Mouse (Mus musculus) liver, embryonic 13.5 days (tissue): ENCODE data around the gene 2310022A10Rik. TPM values are rescaled to one million over a fixed set of nuclear protein-coding genes. Genes with fewer than 3 reads are reported as not detected.

Experiments
- ATAC-seq: fragments of 200-750 bp; cut with Nextera tagmentation; 2 replicates; pipeline ENCODE4 v1.8.0; 2017; ENCODE audit warnings: low read depth, mild to moderate bottlenecking, moderate number of reproducible peaks, moderate library complexity
- DNase-seq: peaks from one replicate; pipeline ENCODE4 v3.0.0; 2022
- H3K27ac ChIP-seq: fragments of 300-500 bp; sonication (generic); 2 replicates; pipeline ENCODE4 v1.5.1; 2015; ENCODE audit warnings: moderate library complexity, mild to moderate bottlenecking, inconsistent platforms
- H3K27me3 ChIP-seq: fragments of 300-500 bp; sonication (generic); 2 replicates; pipeline ENCODE4 v1.6.1; 2015; ENCODE audit warnings: mild to moderate bottlenecking, inconsistent platforms
- H3K36me3 ChIP-seq: fragments of 300-500 bp; sonication (generic); 2 replicates; pipeline ENCODE4 v1.6.1; 2015; ENCODE audit warnings: mild to moderate bottlenecking, inconsistent platforms
- H3K4me1 ChIP-seq: fragments of 300-500 bp; sonication (generic); replicated peaks from 2 replicates; pipeline ENCODE4 v1.6.1; 2015; ENCODE audit warnings: inconsistent platforms
- H3K4me2 ChIP-seq: fragments of 300-500 bp; sonication (generic); 2 replicates; pipeline ENCODE4 v1.6.1; 2015; ENCODE audit warnings: inconsistent platforms, mild to moderate bottlenecking, moderate library complexity
- H3K4me3 ChIP-seq: fragments of 300-500 bp; sonication (generic); replicated peaks from 2 replicates; pipeline ENCODE4 v1.5.1; 2015; ENCODE audit warnings: mild to moderate bottlenecking, inconsistent platforms
- H3K9ac ChIP-seq: fragments of 300-500 bp; sonication (generic); 2 replicates; pipeline ENCODE4 v1.6.1; 2015; ENCODE audit warnings: mild to moderate bottlenecking, inconsistent platforms
- H3K9me3 ChIP-seq: fragments of 300-500 bp; sonication (generic); replicated peaks from 2 replicates; pipeline ENCODE4 v1.6.1; 2016; ENCODE audit warnings: inconsistent platforms
- WGBS: fragments of 180-500 bp; shearing (Covaris S2); methylation state at CpG from one replicate; pipeline ENCODE4 v1.1.7; 2015; ENCODE audit not compliant: insufficient replicate concordance; 5-methylcytosine and 5-hydroxymethylcytosine counted together
- polyA plus RNA-seq: library from polyadenylated mRNA; unstranded; fragments of >200 nt; fragmentation: Nextera tagmentation; extraction: Ambion mirVana; gene quantifications from 2 replicates; pipeline ENCODE4 v1.2.1, GENCODE M21; 2015

Gene 2310022A10Rik
- polyA plus RNA-seq, 1 experiment from 2014 or later: 19.7 TPM

DNA sequence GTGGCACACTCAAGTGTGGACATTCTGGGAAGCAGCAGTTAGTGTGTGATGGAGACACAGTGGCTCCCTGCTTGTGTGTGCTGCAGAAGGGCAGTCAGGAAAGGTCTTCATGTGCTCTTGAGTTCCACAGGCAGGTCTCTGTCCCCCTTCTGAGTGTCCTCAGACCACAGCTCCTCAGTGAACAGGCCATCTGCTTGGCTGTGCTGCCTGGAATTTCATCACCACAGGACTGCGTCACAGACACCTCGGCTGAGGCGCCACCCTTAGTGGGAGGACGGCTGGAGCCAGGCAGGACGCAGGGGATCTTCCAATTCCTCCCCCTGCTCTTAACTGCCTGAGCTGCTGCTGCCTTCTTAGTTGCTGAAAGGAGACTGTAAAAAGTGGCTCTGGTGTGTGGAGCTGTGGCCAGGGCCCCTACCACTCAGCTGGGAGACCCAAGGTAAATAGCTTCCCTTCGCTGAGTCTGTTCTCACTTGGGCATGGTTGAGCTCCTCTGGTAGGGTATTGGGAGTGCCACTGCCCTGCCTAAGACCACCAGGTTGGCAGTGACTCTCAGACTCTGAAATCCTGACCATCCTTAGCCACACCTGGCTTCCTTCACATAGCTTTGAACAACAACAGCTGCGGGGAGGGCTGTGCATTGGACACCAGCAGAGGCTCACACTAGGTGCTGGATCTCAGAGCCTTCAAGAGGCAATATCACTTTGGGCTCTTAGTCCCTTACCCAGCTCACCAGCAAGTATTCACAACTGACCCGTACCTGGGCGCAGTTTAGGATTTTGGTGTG, 52.7 kb downstream of the 2310022A10Rik start:
- no peak overlapping the region; the same call in 1 of the 2 replicates for H3K9ac ChIP-seq
- H3K9me3 ChIP-seq: no peaks in the 10 kb centered on the region
- peak overlapping the region; percentile 14; the same call in 1 of the 2 replicates for H3K27ac ChIP-seq
- no peaks in the 10 kb centered on the region for H3K27me3 ChIP-seq
- no peak overlapping the region for H3K4me2 ChIP-seq
- ATAC-seq (no peak), DNase-seq (no peak)
- no peak overlapping the region for H3K4me3 ChIP-seq
- WGBS: 82% methylated on average over 9 of the region's 9 CpGs
- H3K36me3 ChIP-seq: peaks cover 36% of the 10 kb centered on the region
- H3K4me1 ChIP-seq: peaks cover 89% of the 10 kb centered on the region

DNA sequence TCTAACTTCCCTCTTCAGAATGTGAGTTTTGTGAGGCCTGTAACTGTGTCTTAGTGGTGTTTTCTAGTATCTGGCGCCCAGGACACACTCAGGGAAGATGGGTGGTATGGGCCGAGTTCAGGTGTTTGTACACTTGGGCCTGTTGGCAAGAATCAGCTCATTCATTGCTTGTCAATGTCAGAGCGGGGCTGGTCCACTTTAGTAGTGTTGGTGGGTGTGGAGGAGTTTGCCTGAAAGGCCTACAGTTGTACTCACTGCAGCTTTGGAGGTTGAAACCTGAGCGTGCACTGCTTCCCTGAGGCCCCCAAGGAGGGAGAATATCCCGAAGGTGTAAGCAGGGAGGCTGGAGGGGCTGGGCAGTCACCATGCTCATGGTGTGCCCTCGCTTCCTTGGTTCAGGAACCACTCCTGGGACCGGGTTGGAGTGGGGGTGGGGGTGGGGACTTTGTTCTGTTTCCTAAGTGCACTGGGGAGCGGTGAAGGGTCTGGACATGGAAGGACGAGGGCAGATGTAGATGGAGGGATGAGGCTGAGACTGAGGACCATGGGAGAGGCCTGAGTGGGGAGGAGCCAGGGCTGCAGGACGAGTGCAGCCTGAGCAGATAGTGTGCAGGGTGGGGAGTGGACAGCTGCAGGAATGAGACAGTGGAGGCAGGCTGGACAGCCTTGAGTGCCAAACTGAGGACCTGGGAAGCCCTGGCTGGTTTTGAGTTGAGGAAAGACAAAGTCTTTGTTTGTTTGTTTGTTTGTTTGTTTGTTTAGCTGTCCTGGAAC, 53.6 kb downstream of the 2310022A10Rik start:
- no peak overlapping the region for H3K4me3 ChIP-seq
- H3K36me3 ChIP-seq: peaks cover 41% of the 10 kb centered on the region
- no peak for ATAC-seq
- no peak overlapping the region for H3K27ac ChIP-seq
- H3K9me3 ChIP-seq: no peaks in the 10 kb centered on the region
- peaks cover 79% of the 10 kb centered on the region for H3K4me1 ChIP-seq
- DNase-seq: no peak
- no peak overlapping the region for H3K4me2 ChIP-seq
- no peaks in the 10 kb centered on the region for H3K27me3 ChIP-seq
- WGBS: 59% methylated on average over 10 of the region's 10 CpGs
- H3K9ac ChIP-seq: no peak overlapping the region; the same call in 1 of the 2 replicates

- 79% methylated on average over 5 of the region's 5 CpGs for WGBS
- no peak overlapping the region for H3K4me3 ChIP-seq
These were observed 54.5 kb downstream of the 2310022A10Rik start for GRCm38 (mm10) chr7:27607580-27607979.

DNA sequence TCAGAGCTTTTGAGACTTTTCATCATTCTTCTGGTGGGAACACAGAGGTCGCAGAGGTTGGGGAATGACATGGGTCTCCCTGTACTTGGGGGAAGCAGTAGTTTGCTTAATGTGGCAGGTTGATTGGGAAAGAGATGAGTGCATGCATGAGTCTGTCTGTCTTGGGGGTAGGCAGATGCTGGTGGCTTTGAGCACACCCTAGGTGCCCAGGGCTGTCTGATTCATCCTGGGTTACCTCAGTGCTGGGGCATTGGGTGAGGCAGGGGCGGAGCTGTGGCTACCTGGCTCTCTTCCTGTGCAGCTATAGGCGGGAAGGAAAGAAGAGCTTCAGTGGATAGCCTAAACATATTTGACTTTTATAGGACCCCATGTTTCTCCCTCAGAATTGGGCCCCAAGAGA, 55.1 kb downstream of the 2310022A10Rik start:
- Histone ChIP-seq H3K36me3 (peaks cover 40% of the 10 kb centered on the region), H3K27me3 (no peaks in the 10 kb centered on the region), H3K4me3 (no peak overlapping the region), H3K27ac (no peak overlapping the region), H3K9me3 (no peaks in the 10 kb centered on the region), H3K9ac (0 out of 2 replicates have a peak overlapping the region, but pooled peaks have one; percentile 3), H3K4me1 (peaks cover 68% of the 10 kb centered on the region), H3K4me2 (no peak overlapping the region)
- no peak for ATAC-seq
- 81% methylated on average over 3 of the region's 3 CpGs for WGBS
- DNase-seq: no peak

More at GRCm38 (mm10) chr7:27607580-27607979, 54.5 kb downstream of the 2310022A10Rik start:
- peaks cover 41% of the 10 kb centered on the region for H3K36me3 ChIP-seq
- H3K27ac ChIP-seq: no peak overlapping the region
- ATAC-seq (no peak), DNase-seq (no peak)
- no peaks in the 10 kb centered on the region for H3K9me3 ChIP-seq
- H3K9ac ChIP-seq: 0 out of 2 replicates have a peak overlapping the region, but pooled peaks have one; percentile 3
- peaks cover 70% of the 10 kb centered on the region for H3K4me1 ChIP-seq
- H3K27me3 ChIP-seq: no peaks in the 10 kb centered on the region
- no peak overlapping the region for H3K4me2 ChIP-seq

GRCm38 (mm10) chr7:27609285-27609684, 56.3 kb downstream of the 2310022A10Rik start:
- H3K4me3 ChIP-seq: no peak overlapping the region
- H3K9me3 ChIP-seq: no peaks in the 10 kb centered on the region
- H3K27me3 ChIP-seq: no peaks in the 10 kb centered on the region
- DNase-seq (no peak), ATAC-seq (peak; percentile 32; the same call in 1 of the 2 replicates)
- WGBS: 52% methylated on average over 4 of the region's 4 CpGs
- peaks cover 40% of the 10 kb centered on the region for H3K36me3 ChIP-seq
- no peak overlapping the region for H3K4me2 ChIP-seq
- peaks cover 58% of the 10 kb centered on the region for H3K4me1 ChIP-seq
- no peak overlapping the region for H3K27ac ChIP-seq
- no peak overlapping the region for H3K9ac ChIP-seq

DNA sequence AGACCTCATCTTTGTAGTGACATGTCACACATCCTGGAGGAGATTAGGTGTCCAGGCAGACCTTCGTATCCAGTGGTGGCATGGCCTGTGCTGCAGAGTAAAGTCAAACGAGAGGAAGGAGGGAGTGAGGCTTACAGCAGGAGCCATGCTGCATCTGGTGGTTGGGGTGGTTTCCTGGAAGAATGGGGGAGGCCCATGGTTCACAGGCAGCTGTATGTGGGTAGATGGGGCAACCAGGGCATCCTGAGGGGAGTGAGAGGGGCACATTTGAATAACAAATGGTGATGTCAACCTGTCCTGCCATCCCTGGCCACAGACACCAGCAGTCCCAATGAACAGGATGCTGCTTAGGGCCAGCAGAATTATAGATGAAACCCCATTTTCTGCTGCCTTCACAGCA, 56.7 kb downstream of the 2310022A10Rik start:
- H3K27ac ChIP-seq: no peak overlapping the region
- no peak for ATAC-seq

DNA sequence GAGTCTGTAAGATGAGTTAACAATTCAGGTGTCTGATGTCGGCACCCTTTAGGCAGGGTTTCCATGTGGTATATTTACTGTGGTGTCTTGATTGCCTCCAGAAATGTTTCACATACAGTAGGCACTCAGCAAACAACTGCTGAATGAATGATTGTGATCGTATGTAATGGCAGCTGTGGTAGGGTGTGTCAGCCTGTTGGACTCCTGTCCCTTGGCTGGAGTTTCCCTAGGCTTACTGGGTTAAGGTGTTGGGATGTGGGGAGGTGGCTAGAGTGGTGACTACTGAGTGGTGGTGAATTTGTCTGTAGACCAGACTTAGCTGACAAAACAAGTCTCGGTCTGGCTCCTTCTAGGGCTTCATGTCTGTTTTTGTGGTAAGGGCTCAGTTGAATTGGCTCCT, 57.3 kb downstream of the 2310022A10Rik start:
- no peaks in the 10 kb centered on the region for H3K9me3 ChIP-seq
- no peak overlapping the region for H3K4me3 ChIP-seq
- no peak overlapping the region for H3K4me2 ChIP-seq
- H3K27ac ChIP-seq: no peak overlapping the region
- H3K4me1 ChIP-seq: peaks cover 47% of the 10 kb centered on the region
- H3K9ac ChIP-seq: no peak overlapping the region
- 89% methylated on average over 3 of the region's 3 CpGs for WGBS
- DNase-seq: no peak
- no peaks in the 10 kb centered on the region for H3K27me3 ChIP-seq
- no peak for ATAC-seq
- peaks cover 45% of the 10 kb centered on the region for H3K36me3 ChIP-seq

More for the DNA sequence above, 56.7 kb downstream of the 2310022A10Rik start:
- no peak overlapping the region for H3K4me3 ChIP-seq
- H3K4me2 ChIP-seq: no peak overlapping the region
- H3K36me3 ChIP-seq: peaks cover 44% of the 10 kb centered on the region
- H3K4me1 ChIP-seq: peaks cover 54% of the 10 kb centered on the region
- H3K9ac ChIP-seq: no peak overlapping the region
- no peak for DNase-seq
- H3K9me3 ChIP-seq: no peaks in the 10 kb centered on the region
- WGBS: 60% methylated on average over 2 of the region's 2 CpGs
- no peaks in the 10 kb centered on the region for H3K27me3 ChIP-seq

GRCm38 (mm10) chr7:27610871-27611270, 57.8 kb downstream of the 2310022A10Rik start:
- Histone ChIP-seq H3K36me3 (peaks cover 49% of the 10 kb centered on the region), H3K4me1 (peaks cover 42% of the 10 kb centered on the region), H3K27ac (no peak overlapping the region), H3K9ac (no peak overlapping the region), H3K9me3 (no peaks in the 10 kb centered on the region), H3K4me2 (no peak overlapping the region), H3K4me3 (no peak overlapping the region), H3K27me3 (no peaks in the 10 kb centered on the region)
- no peak for ATAC-seq
- DNase-seq: no peak
- 88% methylated on average over 5 of the region's 5 CpGs for WGBS

- H3K36me3 ChIP-seq: peaks cover 65% of the 10 kb centered on the region
- no peak for ATAC-seq
These were observed 59.9 kb downstream of the 2310022A10Rik start for GRCm38 (mm10) chr7:27612940-27613339.

DNA sequence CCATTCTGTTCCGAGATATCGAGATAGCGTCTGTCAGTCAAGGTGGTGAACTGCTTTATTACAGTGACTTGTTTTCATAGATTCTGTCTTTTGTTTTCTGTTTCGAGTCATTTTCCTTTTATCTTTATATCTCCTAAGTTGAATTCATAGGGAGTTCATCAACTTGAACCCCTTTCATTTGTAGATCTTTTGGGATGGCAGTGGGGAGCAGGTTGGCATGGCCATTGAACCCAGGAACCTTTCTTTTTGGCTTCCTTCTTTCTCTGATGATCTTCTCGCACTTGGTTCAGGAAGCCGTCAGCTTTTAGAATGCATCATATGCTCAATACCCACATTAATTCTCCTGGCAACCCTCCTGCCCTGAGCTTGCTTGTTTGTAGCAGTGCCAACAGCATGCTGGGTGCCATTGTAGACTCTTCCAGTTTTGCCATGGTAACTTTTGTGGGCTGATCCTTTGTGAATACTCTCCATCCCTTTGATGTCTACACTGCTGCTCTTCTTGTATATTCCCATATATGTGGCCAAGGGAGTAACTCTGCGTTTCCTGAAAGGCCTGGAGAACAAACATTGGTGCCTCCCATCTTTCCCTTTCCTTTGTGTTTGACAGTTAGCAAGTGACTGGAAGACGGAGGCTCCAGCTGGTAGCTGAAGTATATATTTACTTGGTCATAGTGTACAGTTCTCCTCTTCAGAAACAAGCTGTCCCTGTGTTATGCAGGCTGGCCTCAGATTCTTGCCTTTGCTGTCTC, 60.9 kb downstream of the 2310022A10Rik start:
- Histone ChIP-seq H3K4me2 (no peak overlapping the region), H3K36me3 (peaks cover 66% of the 10 kb centered on the region), H3K4me1 (peaks cover 13% of the 10 kb centered on the region), H3K9ac (no peak overlapping the region), H3K27ac (no peak overlapping the region), H3K9me3 (no peaks in the 10 kb centered on the region), H3K4me3 (no peak overlapping the region), H3K27me3 (no peaks in the 10 kb centered on the region)
- DNase-seq (no peak), ATAC-seq (no peak)
- 76% methylated on average over 8 of the region's 8 CpGs for WGBS

More at GRCm38 (mm10) chr7:27612940-27613339, 59.9 kb downstream of the 2310022A10Rik start:
- H3K9me3 ChIP-seq: no peaks in the 10 kb centered on the region
- H3K27me3 ChIP-seq: no peaks in the 10 kb centered on the region
- no peak for DNase-seq
- H3K9ac ChIP-seq: no peak overlapping the region
- no peak overlapping the region for H3K4me2 ChIP-seq
- H3K4me3 ChIP-seq: no peak overlapping the region
- peaks cover 22% of the 10 kb centered on the region for H3K4me1 ChIP-seq
- 67% methylated on average over 4 of the region's 4 CpGs for WGBS
- H3K27ac ChIP-seq: no peak overlapping the region

- no peak overlapping the region for H3K27ac ChIP-seq
- no peak overlapping the region for H3K4me3 ChIP-seq
- ATAC-seq (no peak), DNase-seq (no peak)
- H3K4me2 ChIP-seq: no peak overlapping the region
- no peaks in the 10 kb centered on the region for H3K4me1 ChIP-seq
- H3K9ac ChIP-seq: no peak overlapping the region
- H3K27me3 ChIP-seq: no peaks in the 10 kb centered on the region
- 64% methylated on average over 6 of the region's 6 CpGs for WGBS
- no peaks in the 10 kb centered on the region for H3K9me3 ChIP-seq
- peaks cover 96% of the 10 kb centered on the region for H3K36me3 ChIP-seq
These were observed 68.0 kb downstream of the 2310022A10Rik start for GRCm38 (mm10) chr7:27621028-27621427.
